Mouse (Mus musculus) megakaryocyte, embryonic 14.5 days (primary cell): ENCODE results near the gene Upk3b.

Experiments
- FLI1 ChIP-seq: IDR thresholded peaks from 2 replicates; pipeline ENCODE4 v1.6.1; 2012; ENCODE audit warnings: low read length, inconsistent platforms, mixed read lengths
- GATA1 ChIP-seq: IDR thresholded peaks from 3 replicates; pipeline ENCODE4 v1.6.1; 2012; ENCODE audit warnings: mixed read lengths, low read length, inconsistent platforms, borderline replicate concordance

DNA sequence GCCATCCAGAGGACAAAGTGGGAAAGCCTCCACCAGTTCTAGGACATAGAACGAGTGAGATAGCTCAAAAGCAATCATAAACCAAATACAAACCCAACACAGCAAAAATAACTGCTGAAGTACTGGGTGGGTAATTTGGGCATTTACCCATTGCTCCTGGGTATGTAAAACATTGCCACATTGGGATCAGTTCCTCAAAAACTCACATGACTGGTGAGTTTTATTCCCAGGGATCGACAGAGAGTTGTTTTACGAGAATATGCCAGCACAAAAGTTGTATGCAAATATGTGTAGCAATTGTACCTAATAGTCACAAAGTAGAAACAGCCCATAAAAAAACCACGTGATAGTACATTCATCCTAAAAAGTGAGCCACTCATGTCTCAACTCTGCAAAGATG, 3.4 kb upstream of the Upk3b start:
- TF ChIP-seq FLI1 (no peak), GATA1 (no peak)
